Mouse (Mus musculus): ENCODE results near the gene Snrpb. TPM values are rescaled to one million over a fixed set of nuclear protein-coding genes. Genes with fewer than 3 reads are reported as not detected.

Snrpb gene
- polyA plus RNA-seq (2012; rRNA removed), result 143 and 150 TPM in 2 replicates

DNA sequence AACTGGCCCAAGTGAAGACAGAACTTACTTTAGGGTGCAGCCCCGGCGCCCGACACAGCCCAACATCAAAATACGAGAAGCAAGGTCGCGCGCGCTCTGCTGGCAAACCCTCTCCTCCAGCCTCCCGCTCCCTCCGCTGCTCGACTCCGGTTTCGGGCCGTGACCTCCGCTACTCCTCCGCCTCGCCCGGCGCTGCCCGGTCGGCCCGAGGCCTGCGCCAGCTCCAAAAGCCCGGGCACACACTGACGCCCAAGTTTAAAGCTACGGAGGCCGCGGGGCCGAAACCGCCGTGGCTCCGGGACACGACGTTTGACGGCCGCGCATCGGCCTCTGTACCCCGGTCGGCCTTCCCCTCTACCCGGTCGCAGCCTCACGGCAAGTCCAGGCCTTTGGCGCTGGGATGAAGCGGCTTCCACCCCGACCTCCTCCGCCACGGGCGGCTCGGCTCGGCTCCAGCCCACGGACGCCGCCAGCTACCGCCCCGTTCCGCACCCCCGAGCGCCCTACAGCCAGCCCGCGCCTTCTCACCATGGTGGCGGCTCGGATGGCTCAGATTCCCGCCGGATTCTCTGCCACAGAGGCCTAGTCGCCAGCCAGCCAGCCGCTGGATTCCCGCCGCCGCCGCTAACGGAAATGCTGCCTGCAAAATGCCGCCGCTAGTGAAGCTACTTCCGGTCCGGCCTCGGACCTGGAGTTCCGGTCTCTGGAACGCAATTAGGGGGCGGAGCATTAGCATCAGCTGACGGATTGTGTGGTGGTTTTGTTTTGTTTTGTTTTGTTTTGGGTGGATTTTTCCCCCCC lies at the start of gene Snrpb:
TSS of gene Snrpb (minus strand) at position 698 of the 801 bp plus-strand sequence.
- no peak for DNase-seq (ENCODE audit: low read depth)

DNA sequence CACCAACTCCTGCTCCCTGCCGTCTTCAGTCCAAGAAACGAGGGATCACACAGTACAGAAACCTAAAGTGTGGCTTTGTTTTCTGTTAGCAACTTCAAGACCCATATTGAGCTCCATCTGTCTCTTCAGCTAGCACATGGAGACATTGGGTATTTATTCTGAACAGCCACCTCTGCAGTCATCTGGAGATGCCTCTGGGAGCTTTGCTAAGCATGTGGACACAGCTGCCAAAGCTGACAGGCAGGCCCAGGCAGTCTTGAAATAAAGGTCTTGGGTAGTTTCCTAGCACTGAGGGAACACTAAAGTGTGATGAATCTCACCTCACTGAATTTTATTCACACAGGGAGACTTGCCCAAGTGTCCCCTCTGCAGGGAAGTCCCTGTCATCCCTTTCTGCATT lies 32.4 kb upstream of the Snrpb start:
- no peak for DNase-seq (ENCODE audit: low read depth)

DNA sequence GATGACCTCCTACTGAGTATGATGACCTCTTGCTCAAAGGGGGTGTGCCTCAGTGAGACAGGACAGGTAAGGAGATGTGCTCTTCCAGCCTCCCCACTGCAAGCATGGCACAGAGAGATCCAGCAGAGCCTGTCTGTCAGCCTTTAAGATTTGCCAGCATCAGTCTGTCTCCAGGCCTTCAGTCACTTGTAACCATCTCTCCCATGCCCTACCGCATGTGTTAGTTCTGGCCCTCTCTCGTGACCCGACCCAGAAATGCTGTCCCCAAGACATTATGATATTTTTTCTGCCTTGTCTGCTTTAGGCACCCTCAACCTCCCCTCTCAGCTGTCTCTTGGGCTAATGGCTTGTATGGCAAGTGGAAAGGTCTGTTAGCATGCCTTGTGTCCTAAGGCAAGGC lies 30.4 kb upstream of the Snrpb start:
- no peak for DNase-seq (ENCODE audit: low read depth)

DNA sequence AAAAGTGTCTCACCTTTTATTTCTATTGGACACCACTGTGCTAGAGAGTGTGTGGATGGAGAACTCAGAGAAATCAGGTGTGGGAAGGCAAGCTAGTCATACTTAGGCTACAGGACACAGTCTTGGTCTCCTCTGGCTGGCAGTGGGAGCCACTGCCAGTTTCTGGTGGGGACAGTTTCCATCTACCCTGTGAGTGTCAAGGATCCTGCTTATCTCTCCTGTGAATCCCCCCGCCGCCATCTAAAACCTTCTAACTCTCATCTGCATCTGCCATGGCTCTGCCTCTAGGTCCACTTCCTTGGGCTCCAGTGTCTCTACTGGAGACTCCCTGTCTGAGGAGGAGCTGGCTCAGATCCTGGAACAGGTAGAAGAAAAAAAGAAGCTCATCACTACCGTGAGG lies 28.8 kb upstream of the Snrpb start:
- DNase-seq (ENCODE audit: low read depth), result no peak

DNA sequence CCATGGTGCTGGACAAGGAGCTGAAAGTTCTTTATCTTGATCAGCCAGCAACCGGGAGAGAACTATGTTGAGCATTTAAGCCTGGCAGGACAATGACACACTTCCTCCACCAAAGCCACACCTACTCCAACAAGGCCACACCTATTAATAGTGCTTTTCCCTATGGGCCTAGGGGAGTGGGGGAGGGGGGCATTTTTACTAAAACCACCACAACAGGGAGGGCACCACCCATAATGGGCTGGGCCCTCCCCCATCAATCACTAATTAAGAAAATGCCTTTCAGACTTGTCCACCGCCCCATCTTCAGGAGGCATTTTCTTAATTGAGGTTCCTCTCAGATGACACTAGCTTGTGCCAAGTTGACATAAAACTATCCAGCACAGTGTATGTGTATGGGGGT lies 28.2 kb upstream of the Snrpb start:
- DNase-seq (ENCODE audit: low read depth), result no peak

DNA sequence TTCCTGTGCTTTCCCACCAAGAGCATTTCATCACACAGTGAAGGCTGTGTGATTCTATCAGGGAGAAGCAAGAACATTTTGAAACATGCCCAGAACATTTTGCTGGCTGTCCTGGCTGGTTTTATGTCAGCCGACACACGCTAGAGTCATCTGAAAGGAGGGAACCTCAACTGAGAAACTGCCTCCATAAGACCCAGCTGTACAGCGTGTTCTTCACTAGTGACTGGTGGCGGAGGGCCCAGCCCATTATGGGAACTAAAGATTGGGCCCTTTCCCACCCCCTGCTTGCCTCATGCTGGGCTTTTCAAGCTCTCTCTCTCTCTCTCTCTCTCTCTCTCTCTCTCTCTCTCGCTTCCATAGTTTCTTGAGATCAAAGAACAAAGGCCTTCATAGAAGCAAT lies 21.8 kb upstream of the Snrpb start:
- DNase-seq (ENCODE audit: low read depth), result no peak

DNA sequence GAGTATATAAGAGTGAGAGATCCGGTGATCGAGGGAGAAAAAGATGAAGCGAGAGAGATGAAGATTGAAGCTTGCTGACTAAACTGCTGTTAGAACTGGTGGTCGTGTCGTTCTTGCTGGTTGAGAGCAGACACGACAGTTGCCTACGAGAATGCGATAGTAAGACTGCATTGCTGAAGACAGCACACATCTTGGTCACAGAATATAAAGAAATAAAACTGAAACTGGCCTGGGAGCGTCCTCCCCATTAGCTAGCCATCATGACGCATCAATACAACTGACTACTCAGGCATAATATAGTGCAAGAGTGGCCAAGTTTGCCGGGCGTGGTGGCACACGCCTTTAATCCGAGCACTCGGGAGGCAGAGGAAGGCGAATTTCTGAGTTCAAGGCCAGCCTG lies 15.7 kb upstream of the Snrpb start, which contains the start of gene Tmc2:
TSS of gene Tmc2 (plus strand) at position 301 of the 400 bp plus-strand sequence.
- DNase-seq (ENCODE audit: low read depth), result no peak

DNA sequence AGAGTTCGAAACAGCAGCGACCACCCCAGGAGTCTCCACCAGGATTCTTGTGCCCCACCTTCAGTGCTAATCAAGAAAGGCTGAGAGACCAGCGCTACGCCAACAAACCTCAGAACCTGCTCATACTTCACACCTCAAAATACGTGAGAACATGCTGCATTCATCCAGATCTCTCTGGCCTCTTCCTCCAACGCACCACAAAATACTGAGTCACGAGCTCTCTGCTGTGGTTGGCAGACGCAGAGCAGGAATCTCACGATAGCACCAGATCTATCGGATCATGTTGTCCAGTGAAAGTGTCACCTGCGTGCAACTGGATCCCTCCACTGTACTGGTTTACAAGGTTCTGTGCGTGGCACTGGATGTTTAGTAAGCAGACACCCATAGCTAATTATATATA lies 9.2 kb upstream of the Snrpb start:
- DNase-seq (ENCODE audit: low read depth), result no peak

DNA sequence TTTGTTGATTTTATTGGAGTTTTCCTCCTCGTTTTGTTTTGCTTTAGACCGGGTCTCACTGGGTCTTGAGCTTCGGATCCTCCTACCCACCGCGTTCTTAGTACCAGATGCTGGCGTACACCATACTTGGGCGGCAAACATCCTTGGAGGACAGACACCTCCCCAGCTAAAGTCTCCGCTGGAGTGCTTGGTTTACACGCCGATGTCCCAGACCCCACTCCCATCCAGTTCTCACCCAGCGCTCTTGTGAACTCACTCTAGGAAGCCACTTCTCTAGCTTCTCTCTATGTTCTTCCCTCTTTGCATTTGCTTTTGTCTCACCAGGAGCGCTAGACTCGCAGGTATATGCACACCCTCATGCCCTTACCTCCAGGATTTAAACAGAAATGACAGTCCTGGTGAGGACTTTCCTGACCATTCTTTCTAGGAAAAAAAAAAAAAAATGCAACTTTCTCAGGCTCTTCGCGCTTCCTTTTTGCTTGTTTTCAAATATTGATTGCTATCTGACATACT lies 360 bp upstream of the Snrpb start:
- no peak for DNase-seq (ENCODE audit: low read depth)

DNA sequence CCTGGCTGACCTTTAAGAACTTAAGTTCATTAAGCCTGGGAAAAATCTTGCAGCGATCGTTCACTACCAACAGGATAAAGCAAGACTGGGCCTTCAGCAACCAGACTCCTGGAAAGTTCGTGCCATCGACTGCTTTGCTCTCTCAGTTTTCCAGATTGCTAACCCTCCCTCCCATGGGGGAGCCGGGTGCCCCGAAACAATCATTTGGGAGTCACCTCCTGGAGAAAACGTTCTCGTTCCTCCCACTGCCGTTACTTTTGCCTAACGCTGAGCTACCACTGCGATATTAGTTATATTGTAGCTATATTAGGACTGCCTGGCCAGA lies 860 bp downstream of the Snrpb start:
- DNase-seq (ENCODE audit: low read depth), result no peak

DNA sequence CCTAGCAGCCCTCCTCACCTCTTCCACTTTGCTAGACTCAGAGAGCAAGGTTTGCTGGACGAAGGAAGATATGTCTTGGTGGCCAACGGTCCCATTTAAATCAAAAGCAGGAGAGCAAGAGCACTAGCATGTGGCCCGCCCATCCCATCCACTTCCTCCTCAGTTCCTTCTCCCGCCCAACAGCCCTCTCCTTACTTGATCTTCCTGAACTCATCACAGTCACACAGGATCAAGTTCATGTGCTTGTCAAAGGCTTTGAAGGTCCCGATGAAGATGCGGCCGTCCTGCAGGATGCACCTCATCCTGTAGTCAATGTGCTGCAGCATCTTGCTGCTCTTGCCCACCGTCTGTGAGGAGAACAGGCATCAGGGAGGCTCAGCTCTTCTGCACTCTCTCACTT lies 2.4 kb downstream of the Snrpb start:
- no peak for DNase-seq (ENCODE audit: low read depth)

DNA sequence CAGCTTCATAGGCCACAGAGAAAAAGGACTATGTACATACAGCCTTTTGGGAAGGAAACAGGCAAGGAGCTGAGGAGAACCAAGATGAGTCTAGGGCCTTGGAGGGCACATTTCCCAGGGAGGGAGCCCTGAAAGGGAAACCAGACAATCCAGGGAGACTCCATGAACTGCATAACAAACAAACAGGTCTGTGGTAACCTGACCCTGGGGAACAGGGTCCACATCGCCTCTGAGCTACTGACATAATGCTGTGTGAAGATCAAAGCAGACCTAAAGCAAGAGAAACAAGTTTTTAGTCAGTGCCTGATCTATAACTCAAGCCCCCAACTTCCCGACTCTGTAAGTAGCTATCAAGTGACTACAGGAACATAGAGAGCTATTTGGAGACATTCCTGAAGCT lies 7.5 kb downstream of the Snrpb start:
- no peak for DNase-seq (ENCODE audit: low read depth)

DNA sequence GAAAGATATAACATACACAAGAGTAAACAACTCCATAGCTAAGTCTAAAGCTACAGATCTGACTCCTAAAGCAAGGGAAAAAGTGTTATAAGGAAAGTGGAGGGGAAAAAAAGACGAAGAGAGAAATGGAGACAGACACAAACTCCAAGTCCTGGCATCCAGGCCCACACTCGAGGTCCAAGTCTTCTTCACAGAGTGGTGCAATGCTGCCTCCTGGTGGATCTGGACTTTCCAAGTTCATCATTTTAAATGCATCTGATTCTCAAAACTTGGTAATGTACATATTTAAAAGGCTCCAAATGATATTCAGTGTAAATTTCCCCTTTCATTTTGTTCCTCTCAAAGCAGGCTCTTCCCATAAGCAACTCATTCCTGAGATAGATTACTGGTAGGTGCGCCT lies 11.3 kb downstream of the Snrpb start:
- DNase-seq (ENCODE audit: low read depth), result no peak

DNA sequence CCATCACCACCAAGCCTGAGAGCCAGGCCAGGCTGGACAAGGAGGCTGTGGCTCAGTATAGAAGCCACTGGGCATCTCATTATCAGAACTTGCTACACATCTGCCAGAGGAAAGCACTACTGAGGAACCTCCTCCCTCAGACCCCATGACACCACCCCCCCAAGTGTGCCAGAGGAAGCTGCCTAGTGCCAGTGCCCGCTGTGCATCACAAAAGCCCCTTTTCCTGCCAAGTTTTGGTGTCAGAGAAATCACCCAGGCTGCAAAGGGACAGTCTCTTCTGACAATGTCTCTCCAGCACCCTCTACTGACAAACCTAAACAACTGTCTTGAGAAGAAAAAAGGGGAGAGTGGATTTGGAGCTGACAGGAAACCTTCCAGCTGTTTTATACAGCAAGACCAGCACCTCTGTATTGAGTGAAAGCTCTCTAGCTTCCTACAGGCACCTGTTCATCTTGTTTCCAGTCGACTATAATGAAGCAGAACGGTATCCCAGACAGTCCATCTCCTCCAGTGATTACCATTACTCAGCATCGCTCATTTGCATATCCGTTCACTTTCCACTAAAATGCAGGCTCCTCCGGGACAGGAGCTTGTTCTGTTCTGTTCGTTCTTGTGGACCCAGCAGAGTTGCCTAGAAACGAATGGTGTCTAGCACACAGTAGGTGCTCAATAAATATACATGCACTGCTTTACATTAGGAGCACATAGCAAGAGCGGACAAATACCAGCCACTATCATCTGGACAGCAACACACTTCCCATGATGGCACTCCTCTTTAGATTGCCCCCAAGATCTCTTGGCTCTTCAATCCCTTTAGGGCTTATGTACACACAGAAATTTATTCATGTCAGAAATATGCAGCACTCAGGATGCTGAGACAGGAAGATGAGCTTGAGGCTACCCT lies 12.6 kb downstream of the Snrpb start:
- no peak for DNase-seq (ENCODE audit: low read depth)

DNA sequence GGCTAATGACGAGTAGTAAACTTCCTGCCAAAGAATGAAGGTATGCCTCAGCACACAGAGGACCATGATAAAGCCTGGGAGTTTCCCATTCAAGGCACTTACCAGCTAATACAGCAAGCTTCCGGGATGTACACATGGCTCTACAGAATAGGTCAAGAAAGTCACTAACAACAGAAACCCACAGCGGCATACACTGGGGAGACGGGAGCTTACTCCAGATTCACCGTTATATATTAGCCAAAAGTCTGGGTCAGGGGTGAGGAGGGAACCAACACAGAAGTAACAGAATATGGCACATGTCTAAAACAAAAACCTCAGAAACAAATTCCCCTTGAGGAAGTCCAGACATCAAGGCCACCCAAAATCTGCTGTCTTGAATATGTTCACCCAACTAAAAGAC lies 16.5 kb downstream of the Snrpb start:
- DNase-seq (ENCODE audit: low read depth), result no peak

DNA sequence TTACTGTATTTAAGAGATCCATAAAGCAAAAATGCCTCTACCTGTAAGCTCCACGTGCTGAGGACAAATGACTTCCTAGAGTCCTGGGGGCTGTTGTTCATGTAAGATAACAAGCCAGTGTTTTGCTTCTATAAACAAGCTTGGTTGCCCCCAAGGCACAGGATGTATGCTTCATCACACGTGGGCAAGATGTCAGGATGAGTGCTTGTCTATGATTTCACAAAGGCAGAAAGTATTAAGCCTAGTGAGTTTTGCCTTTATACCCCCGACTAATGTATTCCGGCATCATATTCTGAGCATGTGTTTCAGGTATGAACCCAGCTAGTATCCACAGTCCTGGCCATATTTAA lies 21.1 kb downstream of the Snrpb start:
- no peak for DNase-seq (ENCODE audit: low read depth)

DNA sequence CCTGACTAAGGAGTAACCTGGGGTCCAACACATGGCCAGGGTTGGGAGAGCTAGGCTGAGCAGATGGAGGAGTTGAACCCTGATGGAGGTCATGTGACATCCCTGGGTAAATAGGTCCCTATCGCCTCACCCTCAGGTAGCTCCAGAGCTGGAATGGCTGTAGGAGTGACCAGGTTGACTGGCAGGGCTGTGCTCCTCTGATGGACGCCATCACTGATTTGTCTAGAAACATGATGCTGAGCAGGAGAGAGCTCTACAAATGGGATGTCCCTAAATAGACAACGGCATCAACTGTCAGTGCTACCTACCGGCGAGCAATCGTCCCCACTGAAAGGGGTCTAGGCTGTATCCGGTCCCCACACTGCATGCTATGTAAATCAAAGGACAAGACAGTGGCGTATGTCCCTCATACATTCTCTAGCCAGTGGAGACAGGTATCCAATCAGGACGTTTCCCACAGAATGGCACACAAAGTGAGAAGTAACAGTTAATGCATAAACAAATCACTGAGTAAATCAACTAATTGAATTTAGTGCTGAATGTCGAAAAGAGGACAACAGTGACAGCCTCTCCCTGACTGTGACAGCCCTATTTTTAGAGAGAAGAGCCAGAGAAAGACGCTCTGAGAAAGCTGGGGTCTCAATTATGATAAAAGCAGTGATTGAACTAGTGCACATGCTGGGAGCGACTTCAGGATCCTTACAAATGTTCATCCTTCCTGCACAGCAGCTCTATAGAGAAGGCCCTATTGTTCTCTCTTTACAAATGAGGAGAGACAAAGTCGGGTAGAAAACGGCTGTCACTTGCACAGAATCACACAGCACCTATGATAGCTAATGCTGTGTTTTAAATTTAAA lies 21.7 kb downstream of the Snrpb start:
- DNase-seq (ENCODE audit: low read depth), result no peak

DNA sequence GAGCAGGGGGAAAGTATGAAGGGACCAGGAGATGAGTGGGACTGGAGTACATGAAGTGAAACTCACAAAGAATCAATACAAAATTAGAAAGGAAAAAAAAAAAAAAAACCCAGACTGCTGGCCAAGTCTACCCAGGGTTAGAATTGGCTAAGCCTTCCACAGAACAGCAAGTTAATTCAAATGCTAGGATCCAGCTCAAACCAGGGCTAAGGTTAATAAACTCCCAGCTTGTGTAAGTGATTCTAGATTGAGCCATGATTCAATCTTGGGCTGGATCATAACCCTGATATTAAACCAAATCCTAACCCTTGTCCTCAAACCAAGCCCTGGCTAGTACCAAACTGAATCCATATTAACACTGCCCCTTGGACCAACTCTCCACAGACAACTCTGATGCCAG lies 23.4 kb downstream of the Snrpb start:
- no peak for DNase-seq (ENCODE audit: low read depth)

DNA sequence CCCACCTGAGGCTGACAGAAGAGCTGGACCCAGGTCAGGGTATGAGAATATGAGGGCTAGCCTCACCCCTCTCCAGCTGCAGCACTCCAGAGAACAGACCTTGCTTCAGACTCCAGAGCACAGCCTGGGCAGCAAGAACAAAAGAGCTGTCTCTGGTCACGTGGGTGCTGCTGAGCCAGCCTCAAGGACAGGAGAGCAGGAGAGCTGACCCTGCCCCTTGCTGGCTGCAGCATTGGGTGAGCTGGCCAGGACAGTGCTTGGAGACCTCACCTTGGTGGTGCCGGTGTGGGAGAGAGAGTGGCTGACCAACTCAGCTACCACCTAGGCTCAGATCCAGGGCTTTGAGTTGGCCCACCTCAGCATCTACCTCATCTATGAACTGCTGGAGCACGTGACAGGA lies 24.0 kb downstream of the Snrpb start:
- DNase-seq (ENCODE audit: low read depth), result no peak

DNA sequence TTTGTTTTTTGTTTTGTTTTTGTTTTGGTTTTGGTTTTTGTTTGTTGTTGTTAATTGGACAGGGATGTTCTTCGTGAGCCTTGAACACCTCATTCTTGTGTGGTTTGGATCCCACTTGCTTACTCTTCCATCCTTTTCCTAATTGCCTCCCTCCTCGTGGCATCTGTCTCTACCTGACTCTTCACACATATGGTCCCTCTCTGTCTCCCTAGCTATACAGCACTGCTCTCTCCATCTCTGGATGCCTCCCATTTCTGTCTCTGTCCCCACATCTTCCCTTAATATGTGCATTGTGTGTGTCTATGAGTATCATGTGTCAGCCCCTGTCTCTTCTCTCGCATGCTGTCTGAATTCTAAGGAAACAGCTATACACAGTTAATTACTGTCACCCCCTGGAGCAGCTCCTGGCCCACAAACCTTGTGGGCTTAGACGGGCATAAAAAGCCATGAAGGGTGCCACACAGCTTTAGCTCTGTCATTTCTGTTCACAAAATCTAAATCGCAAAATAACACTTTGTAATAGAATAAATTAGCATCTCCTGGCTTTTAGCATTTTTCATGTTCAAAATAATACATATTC lies 33.0 kb downstream of the Snrpb start:
- no peak for DNase-seq (ENCODE audit: low read depth)

DNA sequence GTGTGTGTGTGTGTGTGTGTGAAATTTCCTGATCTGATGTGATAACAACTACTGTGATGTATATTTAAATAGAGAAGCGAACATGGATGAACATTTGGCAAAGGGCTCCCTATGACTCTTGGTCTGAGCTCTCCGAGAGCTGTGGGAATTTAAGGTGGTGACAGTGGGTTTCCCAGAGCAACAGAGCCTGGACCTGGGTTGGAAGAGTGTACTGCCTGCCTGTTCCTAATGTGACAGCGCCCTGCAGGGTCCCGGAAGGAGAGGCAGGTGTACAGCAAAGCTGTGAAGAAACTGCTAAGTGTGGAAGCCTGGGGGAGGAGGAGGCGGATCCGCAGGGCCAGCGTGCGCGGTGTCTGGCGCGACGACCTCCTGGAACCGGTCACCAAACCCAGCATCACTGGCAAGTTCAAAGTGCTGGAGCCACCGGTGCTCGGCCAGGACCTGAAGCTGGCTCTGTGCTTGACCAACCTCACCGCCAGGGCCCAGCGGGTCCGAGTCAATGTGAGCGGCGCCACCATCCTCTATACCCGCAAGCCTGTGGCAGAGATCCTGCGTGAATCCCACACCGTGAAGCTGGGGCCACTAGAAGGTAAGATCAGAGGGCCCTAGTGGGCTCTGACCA lies 34.4 kb downstream of the Snrpb start:
- no peak for DNase-seq (ENCODE audit: low read depth)

All from gonadal fat pad, adult 2 months (tissue).